Mouse (Mus musculus): ENCODE measurements around the gene Gm9732.
A peak's percentile ranks its signal among the peaks of the same experiment; 100 is the strongest.
"Not testable (repeated sequence)": the region's sequence is repeated elsewhere in the genome, so short reads cannot be mapped to it uniquely, and the experiment has no call there.

Gene Gm9732

DNA sequence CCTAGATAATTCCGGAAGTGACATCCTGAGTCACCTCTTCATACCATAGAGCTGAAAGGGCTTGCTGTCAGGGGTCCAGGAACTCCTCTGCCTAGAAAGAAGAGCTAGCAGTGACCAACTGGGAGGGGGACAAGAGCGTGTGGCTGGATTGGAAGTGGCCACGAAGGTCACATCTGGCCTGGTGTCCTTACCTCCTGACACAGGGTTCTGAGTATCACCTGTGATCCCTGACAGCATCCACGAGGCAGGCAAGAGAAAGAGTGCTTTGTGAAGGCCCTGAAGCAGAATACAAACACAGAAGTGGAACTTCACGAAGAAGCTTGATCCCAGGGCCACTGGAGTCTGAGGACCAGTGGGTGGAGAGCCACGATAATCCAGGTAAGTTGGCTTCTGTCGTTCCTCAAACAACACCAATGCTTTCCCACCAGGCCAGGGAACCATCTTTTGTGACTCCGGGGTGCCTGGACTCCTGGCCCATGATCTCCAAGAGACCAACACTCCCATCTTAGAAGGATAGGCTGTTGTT, at the start of gene Gm9732:
TSS of gene Gm9732 (plus strand) at position 51 of the 526 bp plus-strand sequence.
- not testable (repeated sequence) for DNase-seq

DNA sequence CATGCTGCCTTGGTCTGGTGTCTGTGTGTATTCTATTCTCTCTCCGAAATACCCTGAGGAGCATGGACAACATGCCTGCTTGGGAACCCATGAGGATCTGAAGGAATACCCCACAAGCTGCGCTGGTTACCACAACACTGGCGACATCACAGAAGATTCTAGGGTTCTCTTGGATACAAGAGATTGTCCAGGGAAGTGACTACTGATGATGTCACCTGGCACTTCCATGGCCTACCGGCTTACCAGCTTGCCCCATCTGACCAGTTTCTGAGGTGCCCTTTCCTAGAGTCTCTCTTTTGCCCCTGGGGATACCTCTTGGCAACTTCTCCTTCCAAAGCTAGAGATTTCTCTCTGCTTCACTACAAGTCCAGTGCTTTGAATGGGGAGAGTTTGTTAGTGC, 39.6 kb upstream of the Gm9732 start, which contains the start of gene Gm8122:
TSS of gene Gm8122 (minus strand) at position 101 of the 400 bp plus-strand sequence.
- DNase-seq: not testable (repeated sequence)

DNA sequence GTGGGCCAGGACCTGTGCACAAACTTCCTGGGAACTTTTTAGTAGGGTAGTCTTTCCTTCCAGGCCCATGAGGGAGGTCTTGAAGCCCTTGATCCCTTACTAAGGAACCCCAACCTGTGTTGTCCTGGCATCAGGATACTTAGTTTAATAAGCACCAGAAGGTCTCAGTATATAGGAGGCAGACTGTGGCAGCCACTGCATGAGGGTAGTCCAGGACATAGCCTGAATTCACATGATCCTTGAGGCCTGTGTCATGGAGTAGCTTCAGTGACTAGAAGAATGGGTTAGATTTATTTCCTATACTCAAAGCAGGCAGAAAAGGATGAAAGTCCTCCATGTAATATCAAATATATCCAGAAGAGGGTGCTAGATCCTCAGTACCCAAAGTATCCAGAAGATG, 37.1 kb upstream of the Gm9732 start:
- DNase-seq: not testable (repeated sequence)

DNA sequence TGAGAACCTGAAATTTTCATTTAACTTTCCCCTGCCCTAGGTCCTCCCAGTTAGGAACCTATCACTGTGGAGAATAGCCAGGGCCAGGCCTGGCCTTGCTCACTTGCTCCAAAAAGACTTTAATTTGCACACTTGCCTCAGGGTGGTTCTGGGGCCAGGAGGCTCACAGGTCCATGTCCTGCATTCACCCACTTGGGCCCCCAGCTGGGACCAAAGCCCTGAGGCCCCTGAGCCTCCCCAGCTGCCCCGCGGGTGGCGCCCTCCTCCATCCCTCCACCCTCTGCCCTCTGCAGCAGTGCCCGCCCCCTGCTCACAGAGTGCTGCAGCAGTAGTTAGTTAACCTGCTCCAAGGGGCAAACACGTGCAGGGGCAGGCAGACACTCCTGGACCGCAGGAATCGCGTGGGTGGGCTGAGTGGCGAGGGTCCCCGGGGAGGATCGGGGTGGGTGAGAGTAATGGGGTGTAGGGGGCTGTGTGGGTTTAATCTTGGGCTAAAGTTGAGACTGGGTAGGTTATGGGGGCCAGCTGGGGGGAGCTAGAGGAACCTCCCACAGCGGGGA, 25.1 kb upstream of the Gm9732 start:
- DNase-seq: not testable (repeated sequence)

DNA sequence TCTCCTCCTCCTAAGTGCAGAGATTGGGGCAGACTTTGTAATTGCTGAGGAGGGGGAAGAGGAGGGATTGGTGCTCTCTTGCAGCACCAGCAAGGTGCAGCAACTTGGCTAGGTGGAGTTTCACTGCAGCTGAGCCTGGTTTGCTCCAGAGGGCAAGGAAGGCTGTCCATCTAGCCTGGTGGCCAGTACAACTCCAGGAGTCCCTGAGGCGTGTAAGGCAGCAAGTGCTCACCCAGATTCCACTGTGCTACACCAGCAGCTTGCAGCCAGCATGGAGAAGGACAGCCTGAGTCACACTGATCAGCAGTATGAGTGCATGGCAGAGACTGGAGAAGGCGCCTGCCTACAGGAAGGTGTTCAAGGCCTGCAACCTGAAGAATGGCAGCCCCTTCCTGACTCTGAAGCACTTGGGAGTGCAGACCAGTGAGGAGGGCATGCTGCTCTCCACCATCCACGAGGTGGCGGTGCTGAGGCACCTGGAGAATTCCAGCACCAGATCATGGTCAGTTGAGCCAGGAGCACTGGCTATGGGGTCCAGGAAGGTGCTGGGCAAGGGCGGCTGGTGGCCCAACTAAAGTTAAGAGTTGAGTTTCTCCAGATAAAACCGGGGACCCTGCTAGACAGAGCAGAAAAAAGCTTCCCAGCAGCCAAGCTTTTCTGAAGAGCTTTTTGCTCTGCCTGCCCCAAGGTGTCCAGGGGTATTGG, 24.1 kb upstream of the Gm9732 start:
- DNase-seq: not testable (repeated sequence)

DNA sequence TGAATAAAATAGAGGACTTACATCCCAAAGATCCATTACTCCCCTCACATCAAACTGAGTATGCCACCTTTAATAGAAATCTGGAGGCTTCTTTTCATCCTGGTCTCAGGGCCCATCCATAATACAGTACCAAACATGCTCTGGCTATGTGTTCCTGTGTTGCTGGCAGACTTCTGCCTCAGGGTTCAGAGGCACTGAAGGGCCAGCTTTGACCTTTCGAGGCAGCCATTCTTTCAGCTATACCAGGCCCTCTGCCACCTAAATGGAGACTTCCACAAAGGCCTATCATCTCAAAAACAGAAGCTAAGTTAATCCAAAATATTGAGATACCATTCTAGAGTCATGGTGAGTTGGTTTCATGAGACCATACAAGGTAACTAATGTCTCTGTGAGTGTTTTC, 18.3 kb upstream of the Gm9732 start:
- DNase-seq: not testable (repeated sequence)

DNA sequence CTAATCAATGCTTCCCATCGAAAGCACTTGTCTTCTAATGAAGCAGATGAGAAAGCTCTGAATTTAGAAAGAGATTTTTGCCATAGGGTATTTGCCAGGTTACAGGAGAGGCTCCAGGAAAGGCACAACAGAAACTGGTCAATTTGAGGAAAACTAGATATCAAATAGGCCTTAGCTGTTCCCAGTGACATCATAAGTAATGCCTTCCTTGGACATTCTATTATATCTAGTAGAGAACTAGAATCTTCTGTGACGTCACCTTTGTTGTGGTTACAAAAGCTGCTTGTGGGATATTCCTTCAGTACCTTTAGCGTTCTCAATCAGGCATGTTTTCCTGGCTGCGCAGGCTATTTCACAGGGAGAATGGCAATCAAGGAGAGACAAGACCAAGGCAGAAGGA, 16.5 kb upstream of the Gm9732 start, which contains the start of gene Gm8126:
TSS of gene Gm8126 (plus strand) at position 301 of the 400 bp plus-strand sequence.
- not testable (repeated sequence) for DNase-seq

DNA sequence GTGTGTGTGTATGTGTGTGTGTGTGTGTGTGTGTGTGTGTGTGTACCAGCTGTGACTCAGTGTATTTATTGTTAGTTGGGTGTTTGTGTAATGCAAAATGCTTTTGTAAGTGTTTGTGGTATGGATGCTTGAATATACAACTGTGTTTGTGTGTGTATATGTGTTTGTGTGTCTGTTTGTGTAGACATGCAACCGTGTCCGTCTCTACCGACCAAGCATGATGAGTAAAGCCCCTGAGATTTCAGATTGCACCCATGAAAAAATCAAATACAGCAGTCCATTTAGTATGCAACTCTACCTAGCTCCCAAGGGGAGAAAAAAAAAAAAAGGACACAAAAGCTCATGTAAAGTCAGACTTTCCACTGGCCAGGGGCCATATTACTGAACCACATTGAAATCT, 11.4 kb upstream of the Gm9732 start:
- not testable (repeated sequence) for DNase-seq

DNA sequence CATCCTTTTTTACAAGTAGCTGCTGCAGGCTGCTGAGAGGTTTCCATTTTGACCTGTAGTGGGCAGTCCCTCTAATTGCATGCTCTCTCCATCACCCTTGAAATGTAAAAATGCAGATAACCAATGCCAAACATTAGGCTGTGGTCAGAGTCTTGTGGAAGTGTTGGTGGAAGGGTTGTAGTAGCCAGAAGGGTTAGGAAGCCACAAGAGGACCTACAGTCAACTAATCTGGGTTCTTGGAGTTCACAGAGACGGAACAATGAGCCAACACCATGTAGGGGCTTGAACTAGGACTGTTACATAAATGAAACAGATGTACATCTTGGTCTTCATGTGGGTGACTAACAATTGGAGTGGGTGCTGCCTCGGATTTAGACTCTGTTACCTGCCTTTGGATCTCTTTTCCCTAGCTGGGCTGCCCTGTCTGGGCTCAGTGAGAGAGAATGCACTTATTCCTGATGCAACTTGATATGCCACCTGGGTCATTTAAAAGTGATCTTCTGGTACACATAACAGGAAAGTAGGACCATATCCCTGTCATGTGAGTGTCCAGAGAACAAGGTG, 6.2 kb upstream of the Gm9732 start:
- peak; percentile 53 for DNase-seq

DNA sequence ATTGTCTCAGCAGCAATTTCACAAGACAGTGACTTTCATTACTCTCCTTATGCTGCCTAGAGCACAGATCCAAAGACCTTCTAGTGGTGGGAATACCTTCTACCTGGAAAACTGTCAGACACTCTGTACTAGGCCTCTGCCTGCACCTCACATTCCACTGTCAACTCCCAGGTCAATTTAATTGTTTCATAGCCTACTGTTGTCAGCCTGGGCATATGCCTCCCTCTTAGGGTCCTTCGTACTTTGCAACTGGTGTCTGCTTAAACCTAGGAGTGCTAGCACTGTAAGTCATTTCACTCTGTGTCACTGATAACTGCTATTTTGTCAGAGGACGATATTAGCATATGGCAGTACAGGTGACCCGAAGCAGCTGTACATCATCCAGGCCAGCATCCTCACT, 5.6 kb upstream of the Gm9732 start:
- DNase-seq: not testable (repeated sequence)

DNA sequence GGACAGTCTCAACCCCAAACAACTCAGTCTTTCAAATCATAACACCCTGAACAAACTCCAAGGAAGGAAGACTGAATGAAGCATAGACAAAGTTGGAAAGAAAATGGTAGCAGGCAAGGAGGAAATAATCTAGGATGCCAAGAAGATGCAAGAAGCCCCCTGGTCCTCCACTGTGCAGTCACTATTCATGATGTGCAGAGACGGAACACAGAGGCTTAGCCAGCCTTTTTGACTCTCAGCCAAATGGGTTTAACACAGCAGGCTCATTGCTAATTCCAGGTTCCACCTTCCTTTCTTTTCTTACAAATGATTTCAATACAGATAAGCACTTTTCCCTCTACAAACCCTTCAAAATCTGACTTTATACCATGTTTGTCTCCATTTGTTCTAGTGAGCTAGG, 1.7 kb upstream of the Gm9732 start:
- not testable (repeated sequence) for DNase-seq

DNA sequence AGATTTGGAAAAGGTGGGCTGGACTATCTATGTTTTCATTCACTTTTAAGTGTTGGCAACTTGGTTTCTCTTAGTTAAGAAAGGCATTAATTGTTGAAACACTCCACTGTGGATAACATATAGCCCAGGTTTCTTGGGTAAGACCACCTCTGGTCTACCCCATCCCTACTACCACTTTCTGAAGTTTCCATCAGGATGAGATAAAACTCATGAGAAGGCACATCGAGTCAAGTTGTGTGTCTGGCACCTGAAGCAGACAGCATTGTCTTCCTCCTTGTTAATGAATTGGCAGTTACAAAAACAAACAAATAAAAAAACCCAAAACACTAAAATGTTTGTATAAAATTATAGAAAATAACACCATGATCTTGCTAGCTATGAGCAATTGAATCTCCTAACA, 916 bp downstream of the Gm9732 start:
- not testable (repeated sequence) for DNase-seq

DNA sequence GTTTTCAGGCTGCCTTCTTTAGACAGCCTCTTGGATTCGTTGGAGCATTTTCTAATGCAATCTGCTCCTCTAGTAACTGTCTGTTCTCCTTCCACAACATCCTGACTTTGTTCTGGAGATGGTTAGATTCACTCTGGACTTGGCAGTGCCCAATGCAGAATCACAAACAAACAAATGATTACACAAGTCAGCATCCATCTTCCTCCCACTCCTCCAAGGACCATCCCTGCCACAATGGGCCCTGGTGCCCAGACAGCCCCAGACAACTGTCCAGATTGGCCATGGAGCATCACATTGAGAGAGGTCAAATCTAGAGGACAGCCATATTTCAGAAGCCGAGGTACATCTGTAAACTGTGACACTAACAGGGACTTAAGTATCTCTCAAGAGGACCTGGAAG, 2.6 kb downstream of the Gm9732 start:
- DNase-seq: not testable (repeated sequence)

DNA sequence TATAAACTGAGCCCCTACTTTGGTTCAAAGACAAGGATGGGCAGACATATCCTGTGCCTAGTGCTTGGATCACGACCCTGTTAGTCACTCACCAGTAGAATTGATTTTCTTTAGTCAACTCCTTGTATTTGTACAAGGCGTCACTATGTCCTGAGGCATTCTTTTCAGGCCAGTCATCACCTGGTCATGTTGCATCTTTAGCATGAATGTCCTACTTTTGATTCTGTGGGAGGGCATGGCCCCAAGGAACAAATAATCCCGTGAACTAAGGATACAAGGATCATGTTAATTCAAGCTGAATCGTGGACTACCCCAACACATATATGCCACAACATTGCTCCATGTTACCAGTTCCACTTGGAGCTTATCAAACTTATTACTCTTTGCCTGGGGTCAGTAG, 3.3 kb downstream of the Gm9732 start:
- DNase-seq: not testable (repeated sequence)

DNA sequence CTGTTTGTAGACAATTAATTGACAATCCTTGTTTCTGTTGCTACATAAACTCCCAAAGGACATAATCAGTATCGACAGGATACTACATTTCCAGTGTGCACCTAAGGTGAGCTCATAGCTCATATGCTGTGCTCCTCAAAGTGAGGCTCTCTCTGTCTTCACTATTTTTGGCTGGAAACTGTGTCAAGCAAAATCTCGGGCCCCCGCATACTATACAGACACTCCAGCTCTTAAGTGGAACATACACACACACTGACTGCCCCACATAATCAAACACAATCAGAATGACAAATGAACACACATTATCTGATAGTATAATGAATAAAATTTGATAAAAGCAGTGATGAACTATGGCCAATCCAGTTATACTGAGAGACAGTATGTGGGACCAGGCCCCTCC, 3.8 kb downstream of the Gm9732 start:
- peak; percentile 89 for DNase-seq

DNA sequence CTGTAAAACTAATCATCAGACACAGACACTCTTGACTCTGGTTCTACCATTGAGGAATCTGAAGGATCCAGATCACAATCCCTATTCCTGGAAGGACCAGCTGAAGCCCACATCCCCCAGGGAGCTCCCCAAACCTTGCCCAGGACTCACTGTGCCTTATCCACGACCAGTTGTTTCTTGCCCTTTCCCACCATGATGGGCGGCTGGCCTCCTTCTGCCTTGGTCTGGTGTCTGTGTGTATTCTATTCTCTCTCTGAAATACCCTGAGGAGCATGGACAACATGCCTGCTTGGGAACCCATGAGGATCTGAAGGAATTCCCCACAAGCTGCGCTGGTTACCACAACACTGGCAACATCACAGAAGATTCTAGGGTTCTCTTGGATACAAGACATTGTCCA, 18.7 kb downstream of the Gm9732 start, which contains the start of gene Gm8127:
TSS of gene Gm8127 (minus strand) at position 330 of the 400 bp plus-strand sequence.
- not testable (repeated sequence) for DNase-seq

DNA sequence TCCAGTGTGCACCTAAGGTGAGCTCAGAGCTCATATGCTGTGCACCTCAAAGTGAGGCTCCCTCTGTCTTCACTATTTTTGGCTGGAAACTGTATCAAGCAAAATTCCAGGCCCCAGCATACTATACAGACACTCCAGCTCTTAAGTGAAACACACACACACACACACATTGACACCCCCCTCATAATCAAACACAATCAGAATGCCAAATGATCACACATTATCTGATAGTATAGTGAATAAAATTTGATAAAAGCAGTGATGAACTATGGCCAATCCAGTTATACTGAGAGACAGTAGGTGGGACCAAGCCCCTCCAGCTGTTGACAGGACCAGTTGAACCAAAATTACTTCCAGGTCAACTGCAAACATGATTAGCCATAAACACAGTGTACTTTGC, 44.7 kb downstream of the Gm9732 start:
- not testable (repeated sequence) for DNase-seq

DNA sequence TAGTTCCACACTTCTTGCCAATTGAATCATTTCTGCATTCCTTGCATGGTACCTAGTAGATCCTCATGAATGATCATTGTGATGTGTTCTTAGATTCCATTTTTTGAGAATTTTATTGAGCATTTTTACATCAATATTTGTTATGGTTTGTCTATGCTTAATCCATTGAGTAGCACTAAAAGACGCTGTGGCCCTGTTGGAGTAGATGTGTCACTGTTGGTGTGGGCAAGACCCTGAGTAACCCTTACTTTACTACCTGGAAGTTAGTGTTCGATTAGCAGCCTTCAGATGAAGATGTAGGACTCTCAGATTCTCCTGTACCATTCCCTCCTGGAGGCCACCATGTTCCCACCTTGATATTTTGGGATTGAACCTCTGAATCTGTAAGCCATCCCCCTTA, 53.8 kb downstream of the Gm9732 start:
- not testable (repeated sequence) for DNase-seq

DNA sequence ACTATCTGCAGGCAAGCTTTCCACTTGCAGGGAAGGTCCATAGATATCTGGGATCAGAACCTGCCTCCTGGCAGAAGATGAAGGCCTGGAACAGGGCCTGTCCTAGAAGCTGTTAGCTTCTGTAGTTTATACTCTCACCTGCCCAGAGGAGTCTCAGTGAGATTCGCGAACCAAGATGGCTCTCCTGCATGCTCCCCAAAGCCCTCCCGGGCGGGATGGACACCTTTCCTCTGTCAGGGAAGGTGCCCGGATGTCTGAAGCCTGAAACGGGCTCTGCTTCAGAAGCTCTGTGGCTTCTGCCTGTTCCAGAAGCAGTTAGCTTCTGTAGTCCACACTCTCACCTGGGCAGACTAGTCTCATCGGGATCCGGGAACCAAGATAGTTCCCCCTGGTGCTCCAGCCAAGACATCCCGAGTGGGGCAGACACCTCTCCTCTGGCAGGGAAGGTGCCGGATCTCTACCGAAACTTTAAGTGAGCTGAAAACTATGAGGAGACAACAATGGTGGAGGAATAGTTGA, 56.6 kb downstream of the Gm9732 start:
- DNase-seq: not testable (repeated sequence)

DNA sequence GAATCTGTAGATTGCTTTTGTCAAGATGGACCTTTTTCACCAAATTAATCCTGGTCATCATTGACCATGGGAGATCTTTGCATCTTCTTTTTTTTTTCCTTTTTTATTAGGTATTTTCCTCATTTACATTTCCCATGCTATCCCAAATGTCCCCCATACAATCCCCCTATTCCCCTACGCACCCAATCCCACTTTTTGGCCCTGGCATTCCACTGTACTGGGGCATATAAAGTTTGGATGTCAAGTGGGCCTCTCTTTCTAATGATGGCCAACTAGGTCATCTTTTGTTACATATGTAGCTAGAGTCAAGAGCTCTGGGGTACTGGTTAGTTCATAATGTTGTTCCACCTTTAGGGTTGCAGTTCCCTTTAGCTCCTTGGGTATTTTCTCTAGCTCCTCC, 62.8 kb downstream of the Gm9732 start:
- DNase-seq: not testable (repeated sequence)

DNA sequence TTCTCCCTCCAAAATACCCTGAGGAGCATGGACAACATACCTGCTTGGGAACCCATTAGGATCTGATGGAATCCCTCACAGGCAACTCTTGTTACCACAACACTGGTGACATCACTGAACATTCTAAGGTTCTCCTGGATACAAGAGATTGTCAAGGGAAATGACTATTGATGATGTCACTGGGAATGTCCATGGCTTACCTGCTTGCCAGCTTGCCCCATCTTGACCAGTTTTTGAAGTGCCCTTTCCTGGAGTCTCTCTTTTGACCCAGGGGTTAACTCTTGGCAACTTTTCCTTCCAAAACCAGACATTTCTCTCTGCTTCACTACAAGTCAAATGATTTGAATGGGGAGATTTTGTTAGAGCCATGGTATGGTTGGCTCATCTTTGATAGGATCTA, 72.9 kb downstream of the Gm9732 start, which contains the start of gene 1700001F09Rik:
TSS of gene 1700001F09Rik (minus strand) at position 101 of the 400 bp plus-strand sequence.
- DNase-seq: not testable (repeated sequence)

DNA sequence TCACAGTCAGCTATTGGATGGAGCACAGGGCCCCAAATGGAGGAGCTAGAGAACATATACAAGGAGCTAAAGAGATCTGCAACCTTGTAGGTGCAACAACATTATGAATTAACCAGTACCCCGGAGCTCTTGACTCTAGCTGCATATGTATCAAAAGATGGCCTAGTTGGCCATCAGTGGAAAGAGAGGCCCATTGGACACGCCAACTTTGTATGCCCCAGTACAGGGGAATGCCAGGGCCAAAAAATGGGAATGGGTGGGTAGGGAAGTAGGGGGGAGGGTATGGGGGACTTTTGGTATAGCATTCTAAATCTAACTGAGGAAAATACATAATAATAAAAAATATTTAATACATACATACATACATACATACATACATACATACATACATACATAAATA, 78.1 kb downstream of the Gm9732 start:
- not testable (repeated sequence) for DNase-seq
